Mouse (Mus musculus) urinary bladder, postnatal 36 days (tissue): Measurements from ENCODE around the gene Paqr5.

ENCODE experiments used
- DNase-seq, 2 experiments: peaks; one replicate each; pipeline ENCODE4 v3.0.0; 2022; ENCODE audit warnings: low spot score in 2 of 2, mixed read lengths in 1 of 2

The Paqr5 gene

DNA sequence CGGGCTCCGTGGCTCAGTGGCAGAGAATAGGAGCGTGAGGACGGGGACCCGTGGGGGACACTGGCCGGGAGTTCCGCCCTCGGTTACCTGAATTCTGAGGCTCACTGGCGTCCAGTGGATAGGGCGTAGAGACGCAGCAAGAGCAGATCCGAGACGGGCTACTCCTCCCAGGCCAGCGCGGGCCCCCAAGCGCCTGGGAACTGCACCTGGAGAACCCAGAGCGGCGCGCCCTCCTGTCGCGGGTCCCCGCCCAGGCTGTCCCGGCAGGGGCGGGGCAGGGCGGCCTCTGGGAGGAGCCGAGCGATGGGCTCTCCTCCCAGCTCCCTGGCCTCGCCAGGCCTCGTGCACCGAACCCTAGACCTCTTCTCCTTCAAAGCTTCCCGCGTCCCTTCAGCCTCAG is at the start of gene Paqr5:
Paqr5 (minus strand) TSS at position 257 of the 400 bp plus-strand sequence.
- peak; percentile 76 to 81 for DNase-seq

- DNase-seq, result no peak
Measured at GRCm38 (mm10) chr9:62062234-62062633, 35.6 kb upstream of the Paqr5 start.

GRCm38 (mm10) chr9:62060431-62060830 is 33.8 kb upstream of the Paqr5 start:
- DNase-seq, result no peak

DNA sequence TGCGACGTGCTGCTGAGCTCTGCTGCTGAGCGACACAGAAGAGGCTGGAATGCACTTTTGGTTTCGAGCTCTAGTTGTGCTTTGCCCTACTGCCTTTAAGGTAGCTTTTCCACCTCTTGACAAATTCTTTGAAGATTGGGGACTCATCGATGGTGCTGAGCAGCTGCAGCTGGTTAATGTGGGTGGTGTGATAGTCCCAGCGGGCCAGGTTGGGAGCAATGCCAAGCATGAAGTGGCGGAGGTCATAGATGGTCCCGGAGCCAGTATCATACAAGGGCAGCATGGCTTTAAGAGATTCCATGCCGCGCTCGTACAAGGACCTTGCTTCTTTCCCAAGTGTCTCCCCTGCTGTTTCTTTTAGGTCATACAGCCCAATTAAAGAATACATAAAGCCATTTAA is 33.3 kb upstream of the Paqr5 start:
- DNase-seq, result no peak

GRCm38 (mm10) chr9:62057881-62058506 is 31.3 kb upstream of the Paqr5 start:
- no peak for DNase-seq

DNA sequence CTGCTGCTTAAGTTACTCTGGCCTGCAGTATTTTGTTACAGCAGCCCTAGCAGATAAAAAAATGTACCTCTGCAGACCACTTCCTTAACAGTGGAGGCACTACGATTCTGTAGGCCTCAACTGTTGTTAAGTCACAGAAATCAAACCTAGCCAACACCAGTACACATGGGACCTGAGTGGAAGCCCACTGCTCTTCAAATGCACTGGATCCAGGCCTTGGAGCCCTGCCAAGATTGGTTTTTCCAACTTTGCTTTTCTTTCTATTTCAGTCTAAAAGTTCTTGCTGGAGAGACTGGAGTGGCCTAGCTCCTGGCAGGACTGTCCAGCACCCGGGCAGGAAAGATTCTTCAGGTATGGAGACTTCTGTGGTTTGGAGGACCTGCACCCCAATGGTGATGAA is 29.6 kb upstream of the Paqr5 start:
- no peak for DNase-seq

DNA sequence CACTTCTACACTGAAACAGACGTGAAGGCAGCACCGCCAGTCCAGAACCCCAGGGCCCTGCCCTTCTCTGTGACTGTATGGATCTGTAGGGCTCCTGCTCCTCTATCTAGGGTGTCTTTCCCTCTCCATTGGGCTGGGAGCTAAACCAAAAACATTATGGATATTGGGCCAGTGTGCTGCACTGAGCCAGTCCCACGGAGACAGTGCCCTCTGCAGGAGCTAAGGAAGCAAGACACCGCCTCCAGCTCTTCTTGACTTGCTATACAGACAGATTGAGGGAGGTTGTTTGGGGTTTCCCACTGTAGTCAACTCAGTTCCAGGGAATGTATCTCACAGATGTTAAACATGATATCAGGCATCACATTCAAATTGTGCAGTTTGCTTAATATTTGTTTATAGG is 24.1 kb upstream of the Paqr5 start:
- no peak for DNase-seq

- peak in 1 of 2 experiments; percentile 22 for DNase-seq
Measured at GRCm38 (mm10) chr9:62049166-62049565, 22.5 kb upstream of the Paqr5 start.

GRCm38 (mm10) chr9:62042167-62042566 is 15.5 kb upstream of the Paqr5 start:
- no peak for DNase-seq

DNA sequence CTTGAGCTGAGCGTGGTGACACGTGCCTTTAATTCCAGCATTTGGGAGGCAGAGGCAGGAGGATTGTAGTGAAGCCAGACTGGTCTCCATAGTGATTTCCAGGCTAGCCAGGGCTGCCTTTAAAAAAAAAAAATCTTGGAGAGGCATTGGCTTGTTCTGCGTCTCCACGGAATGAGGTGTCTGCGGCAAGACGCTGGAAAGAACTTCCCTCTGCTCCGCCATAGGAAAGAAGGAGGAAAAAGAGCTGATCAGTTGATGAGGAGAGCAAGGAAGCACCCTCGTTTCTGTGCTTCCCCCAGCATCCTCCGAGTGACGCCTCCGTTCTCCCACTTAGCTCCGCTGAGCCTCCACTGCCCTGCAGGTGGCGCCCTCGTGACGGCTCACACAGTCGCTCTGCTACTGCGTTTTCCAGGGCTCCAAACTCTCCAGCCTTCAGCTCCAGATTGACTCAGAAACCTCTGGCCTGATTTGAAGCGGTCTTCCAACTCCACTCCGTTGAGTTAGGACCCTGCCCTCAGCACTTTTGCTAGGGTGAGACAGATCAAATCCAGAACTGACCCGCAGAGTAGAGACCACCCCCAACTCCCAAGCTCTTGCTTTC is 13.5 kb upstream of the Paqr5 start:
- peak; percentile 79 to 88 for DNase-seq

DNA sequence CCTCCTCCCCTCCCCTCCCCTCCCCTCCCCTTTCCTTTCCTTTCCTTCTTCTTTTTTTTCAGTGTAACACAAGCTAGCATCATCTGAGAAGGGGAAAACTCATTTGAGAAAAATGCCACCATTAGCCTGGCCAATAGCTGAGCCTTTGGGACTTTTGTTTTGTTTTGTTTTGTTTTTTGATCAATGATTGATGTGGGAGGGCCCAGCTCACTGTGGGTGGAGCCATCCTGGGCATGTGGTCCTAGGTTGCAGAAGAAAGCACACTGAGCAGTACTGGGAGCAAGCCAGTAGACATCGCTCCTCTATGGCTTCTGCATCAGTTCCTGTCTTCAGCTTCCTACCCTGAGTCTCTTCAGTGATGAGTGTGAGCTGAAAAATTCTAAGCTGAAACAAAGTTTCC is 9.2 kb upstream of the Paqr5 start:
- no peak for DNase-seq

- DNase-seq, result no peak
Measured at GRCm38 (mm10) chr9:62032206-62032605, 5.5 kb upstream of the Paqr5 start.

DNA sequence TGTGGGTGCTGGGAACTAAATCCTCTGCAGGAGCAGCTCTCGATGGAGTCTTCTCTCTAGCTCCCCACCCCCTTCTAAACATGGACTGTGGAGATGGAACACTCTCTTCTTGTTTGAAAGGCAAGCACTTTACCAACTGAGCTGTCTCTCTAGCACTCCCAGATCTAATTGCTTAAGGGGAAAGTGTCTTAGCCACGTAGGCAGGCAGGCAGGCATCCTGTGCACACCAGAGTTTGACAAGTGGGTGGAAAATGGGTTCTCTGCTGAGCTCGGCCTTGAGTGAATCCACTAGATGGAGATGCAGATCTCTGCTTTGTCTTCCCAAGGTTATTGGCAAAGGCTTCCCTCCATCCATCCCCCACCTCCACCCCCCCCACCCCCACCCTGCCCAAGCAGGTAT is 1.4 kb upstream of the Paqr5 start:
- DNase-seq, result no peak

GRCm38 (mm10) chr9:62025056-62025455 is 1.6 kb downstream of the Paqr5 start:
- DNase-seq, result no peak

GRCm38 (mm10) chr9:62023879-62024278 is 2.8 kb downstream of the Paqr5 start:
- DNase-seq, result no peak

DNA sequence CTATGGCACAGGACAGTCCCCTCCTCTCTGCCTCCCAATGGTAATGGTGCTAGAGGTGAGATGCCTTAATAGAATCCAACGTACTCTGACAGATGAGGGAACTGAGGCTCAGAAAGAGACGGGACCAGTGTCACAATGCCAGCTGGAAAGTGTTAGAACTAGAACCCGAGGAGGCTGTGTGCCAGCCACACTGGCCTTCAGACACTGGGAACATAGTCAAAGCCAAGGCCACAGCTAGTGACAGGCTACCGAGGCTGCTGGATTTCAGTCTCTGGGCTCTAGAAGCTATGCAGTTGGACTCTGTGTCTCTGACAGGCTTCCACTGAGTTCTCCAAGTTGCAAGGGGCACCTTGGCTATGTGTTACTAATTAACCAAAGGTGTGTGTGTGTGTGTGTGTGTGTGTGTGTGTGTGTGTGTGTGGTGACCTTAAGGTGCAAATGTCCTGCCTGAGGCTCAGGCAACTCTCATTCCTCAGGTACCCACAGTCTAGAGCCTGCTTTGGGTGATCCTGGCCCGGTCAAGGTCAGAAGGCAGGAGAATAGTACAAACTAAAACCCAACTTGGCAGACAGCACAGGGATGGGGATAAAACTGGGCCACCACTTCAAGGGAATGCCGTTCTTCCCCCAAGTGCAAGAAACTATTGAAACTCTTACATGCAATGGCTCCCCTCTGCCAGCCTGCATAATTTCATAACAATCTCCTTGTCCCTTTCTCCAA is 3.5 kb downstream of the Paqr5 start:
- DNase-seq, result no peak

DNA sequence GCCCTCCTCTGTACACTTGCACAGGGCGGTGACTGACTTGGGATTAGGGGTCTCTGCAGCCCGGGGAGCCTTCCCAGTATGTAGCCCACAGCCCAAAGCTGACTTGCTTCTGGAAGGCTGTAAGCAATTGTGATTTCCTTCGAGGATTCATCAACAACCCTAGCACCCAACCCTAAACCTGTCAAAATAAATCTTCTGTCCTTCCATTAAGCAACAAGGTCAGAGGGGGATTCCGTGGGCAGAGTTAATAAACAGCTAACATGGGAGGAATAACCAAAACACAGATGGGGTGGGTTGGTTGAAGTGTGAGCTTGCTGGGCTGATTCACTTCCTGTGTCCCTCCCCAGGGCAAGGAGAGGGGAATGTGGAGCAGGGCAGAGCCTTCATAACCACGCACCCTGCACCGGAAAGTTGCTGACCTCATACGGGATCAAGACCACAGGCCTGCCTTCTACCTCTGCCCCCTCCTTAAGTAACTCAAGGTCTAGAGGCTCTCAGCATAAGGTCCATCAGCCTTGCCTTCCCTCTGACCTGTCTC is 5.0 kb downstream of the Paqr5 start:
- DNase-seq, result peak in 1 of 2 experiments; percentile 38

GRCm38 (mm10) chr9:62020259-62020658 is 6.4 kb downstream of the Paqr5 start:
- no peak for DNase-seq

DNA sequence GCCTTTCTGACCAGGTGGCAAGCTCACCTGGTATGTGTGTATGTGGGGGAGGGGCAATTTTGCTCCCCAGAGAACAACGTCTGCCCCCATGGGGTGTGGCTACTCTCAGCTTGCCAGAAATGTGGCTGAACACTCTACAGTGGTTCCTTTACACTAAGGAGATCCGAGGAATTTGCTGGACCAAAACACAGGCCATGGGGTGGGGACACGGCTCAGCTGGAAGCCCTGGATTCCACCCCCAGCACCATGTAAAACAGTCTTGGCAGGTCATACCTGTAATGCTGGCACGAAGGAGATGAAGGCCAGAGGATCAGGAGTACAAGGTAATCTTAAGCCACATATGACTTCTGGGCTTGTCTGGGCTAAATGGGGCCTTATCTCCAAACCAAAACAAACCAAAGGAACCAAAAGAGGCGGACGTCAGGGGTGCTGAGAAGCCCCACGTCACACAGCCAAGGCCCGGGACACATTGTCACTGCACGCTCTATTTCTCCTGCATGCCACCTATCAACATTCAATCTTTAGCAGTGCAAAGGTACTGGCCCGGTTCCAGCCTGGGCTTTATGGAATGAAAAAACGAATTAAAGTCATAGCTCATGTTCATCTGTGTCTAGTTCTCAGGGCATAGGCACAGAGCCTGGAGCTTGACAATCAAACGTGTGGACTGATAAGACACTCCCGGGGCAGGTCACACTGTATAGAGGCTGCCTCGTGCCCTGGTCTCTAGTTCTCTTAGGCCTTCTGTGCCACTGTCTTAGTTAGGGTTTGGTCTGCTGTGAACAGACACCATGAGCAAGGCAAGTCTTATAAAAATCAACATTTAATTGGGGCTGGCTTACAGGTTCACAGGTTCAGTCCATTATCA is 8.2 kb downstream of the Paqr5 start:
- peak; percentile 82 to 85 for DNase-seq

DNA sequence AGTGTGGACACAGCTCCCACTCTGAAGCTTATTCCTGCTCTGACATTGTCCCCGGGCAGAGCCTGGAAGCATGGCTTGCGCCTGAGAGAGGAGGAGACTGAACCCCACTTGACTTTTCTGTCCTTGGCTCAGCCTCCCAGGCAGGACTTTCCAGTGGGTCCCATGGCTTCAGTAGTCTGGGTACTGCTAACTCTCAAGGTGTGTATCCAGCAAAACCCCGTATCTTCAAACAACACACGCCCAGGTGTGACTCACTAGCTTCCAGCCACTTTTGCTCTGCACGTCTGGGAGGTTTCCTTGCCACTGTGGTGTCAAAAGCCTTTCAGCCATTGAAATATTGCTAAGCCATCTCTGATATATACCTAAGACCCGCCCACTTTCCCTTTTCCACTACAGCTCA is 9.3 kb downstream of the Paqr5 start:
- peak in 1 of 2 experiments; percentile 28 for DNase-seq

GRCm38 (mm10) chr9:62015504-62015903 is 11.2 kb downstream of the Paqr5 start:
- DNase-seq, result no peak
